Mouse (Mus musculus): ENCODE results near the gene Iars.
"Not testable (repeated sequence)": the region's sequence is repeated elsewhere in the genome, so short reads cannot be mapped to it uniquely, and the experiment has no call there.

The Iars gene

GRCm38 (mm10) chr13:49736430-49736829 is 54.5 kb downstream of the Iars start:
- DNase-seq (ENCODE audit: low spot score in 2 of 2): no peak

- DNase-seq (ENCODE audit: low spot score in 2 of 2): no peak
These were observed 56.1 kb downstream of the Iars start for GRCm38 (mm10) chr13:49738011-49738410.

GRCm38 (mm10) chr13:49741285-49742040 is 59.6 kb downstream of the Iars start:
- DNase-seq (ENCODE audit: low spot score in 2 of 2): no peak

GRCm38 (mm10) chr13:49756591-49756990 is 74.7 kb downstream of the Iars start:
- no peak for DNase-seq (ENCODE audit: low spot score in 2 of 2)

GRCm38 (mm10) chr13:49757966-49758365 is 76.1 kb downstream of the Iars start:
- DNase-seq (ENCODE audit: low spot score in 2 of 2): no peak

GRCm38 (mm10) chr13:49760675-49761074 is 78.8 kb downstream of the Iars start:
- no peak for DNase-seq (ENCODE audit: low spot score in 2 of 2)

GRCm38 (mm10) chr13:49762208-49762607 is 80.3 kb downstream of the Iars start:
- DNase-seq (ENCODE audit: low spot score in 2 of 2): no peak

- DNase-seq (ENCODE audit: low spot score in 2 of 2): no peak
These were observed 83.4 kb downstream of the Iars start for GRCm38 (mm10) chr13:49765306-49765705.

GRCm38 (mm10) chr13:49766269-49766668 is 84.4 kb downstream of the Iars start:
- no peak for DNase-seq (ENCODE audit: low spot score in 2 of 2)

- DNase-seq (ENCODE audit: low spot score in 2 of 2): no peak
These were observed 86.1 kb downstream of the Iars start for GRCm38 (mm10) chr13:49768048-49768447.

- DNase-seq (ENCODE audit: low spot score in 2 of 2): no peak
These were observed 87.2 kb downstream of the Iars start for GRCm38 (mm10) chr13:49769111-49769510.

- DNase-seq (ENCODE audit: low spot score in 2 of 2): not testable (repeated sequence)
These were observed 89.6 kb downstream of the Iars start for GRCm38 (mm10) chr13:49771536-49771935.
